Mouse (Mus musculus): Measurements from ENCODE around the gene Rasgrp4.

DNA sequence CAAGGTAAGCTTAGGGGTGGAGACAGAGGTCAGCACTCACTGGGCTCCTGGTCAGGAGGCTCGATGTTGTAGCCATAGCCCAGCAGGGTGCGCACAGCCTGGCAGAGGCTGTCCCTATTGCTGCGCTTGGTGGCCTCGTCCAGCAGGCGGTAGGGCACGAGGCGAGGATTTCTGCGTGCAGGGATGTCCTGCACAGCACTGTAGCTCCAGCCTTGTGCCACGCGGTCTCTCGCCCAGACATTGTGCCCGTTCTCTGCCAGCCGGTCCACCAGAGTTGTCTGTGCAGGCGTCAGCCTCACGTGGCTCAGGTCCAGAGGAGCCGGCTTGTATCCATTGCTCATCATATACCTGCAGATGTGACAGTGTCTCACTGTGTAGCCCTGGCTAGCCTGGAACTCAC lies 37.5 kb upstream of the Rasgrp4 start:
- no peak for TF ChIP-seq CTCF (IDR thresholded peaks at IDR 0.05; ENCODE audit: low read depth)
- no peak for TF ChIP-seq EP300 (IDR thresholded peaks at IDR 0.05; ENCODE audit: low read depth)
